In genomic region chr2:106692405-106692782, GRCm38 (mm10) we compare ENCODE assay signal across 9 mouse cellular contexts. TPM values are rescaled to one million over a fixed set of nuclear protein-coding genes. Genes with fewer than 3 reads are reported as not detected.
A peak's percentile ranks its signal among the peaks of the same experiment; 100 is the strongest.
DNase-seq lines count a peak whose midpoint lies in the region; ATAC-seq lines count a peak whose summit lies in the region.
"Had no signal": no experiment of that assay in that cellular context is flagged by ENCODE, and none has a peak within 500 bp of the region (broad histone marks: within the 10 kb centered on the region; RNA-seq: fewer than 3 reads in every experiment).

No protein-coding gene starts in this region.

- peak overlapping the region; percentile 99 for H3K27ac ChIP-seq in forebrain, embryonic 13.5 days
- peak overlapping the region; percentile 95 for H3K27ac ChIP-seq in limb, embryonic 15.5 days

- peak overlapping the region; percentile 89 for H3K4me2 ChIP-seq in forebrain, embryonic 13.5 days
- H3K4me2 ChIP-seq in limb, embryonic 15.5 days, result peak overlapping the region; percentile 94

- peak; percentile 41 for DNase-seq in embryo, embryonic 10 days (ENCODE audit: low spot score)
- DNase-seq in embryo, embryonic 9.5 days (ENCODE audit: extremely low spot score), result no peak
- DNase-seq in MN1 (ENCODE audit: low spot score), result peak; percentile 48
- no peak for DNase-seq in ovary, postnatal 36 days (ENCODE audit: low spot score)

- no peaks in the 10 kb centered on the region for H3K9me3 ChIP-seq in forebrain, embryonic 13.5 days (replicated peaks)
- no peaks in the 10 kb centered on the region for H3K9me3 ChIP-seq in limb, embryonic 15.5 days

- peak overlapping the region; percentile 100 for H3K9ac ChIP-seq in forebrain, embryonic 13.5 days
- peak overlapping the region; percentile 87; the same call in 1 of the 2 replicates for H3K9ac ChIP-seq in limb, embryonic 15.5 days

- peak overlapping the region; percentile 82 for H3K4me3 ChIP-seq in forebrain, embryonic 13.5 days
- H3K4me3 ChIP-seq in limb, embryonic 15.5 days, result peak overlapping the region; percentile 85

- WGBS in forebrain, embryonic 13.5 days, result under 1% methylated on average over 14 of the region's 14 CpGs
- 2% methylated on average over 14 of the region's 14 CpGs for WGBS in limb, embryonic 15.5 days

- no peaks in the 10 kb centered on the region for H3K27me3 ChIP-seq in forebrain, embryonic 13.5 days
- H3K27me3 ChIP-seq in limb, embryonic 15.5 days, result no peaks in the 10 kb centered on the region
- H3K27me3 ChIP-seq: CH12.LX had no signal

- H3K4me1 ChIP-seq in forebrain, embryonic 13.5 days, result peaks cover 34% of the 10 kb centered on the region
- peaks cover 22% of the 10 kb centered on the region for H3K4me1 ChIP-seq in limb, embryonic 15.5 days

- H3K36me3 ChIP-seq in forebrain, embryonic 13.5 days (ENCODE audit: poor library complexity, severe bottlenecking), result no peaks in the 10 kb centered on the region
- H3K36me3 ChIP-seq in limb, embryonic 15.5 days, result no peaks in the 10 kb centered on the region

- no peak for ATAC-seq in forebrain, embryonic 13.5 days
- no peak for ATAC-seq in limb, embryonic 15.5 days (ENCODE audit: insufficient number of reproducible peaks, low FRiP score, low TSS enrichment, low read depth)
- no peak for ATAC-seq in CD4-positive, CD25-positive, alpha-beta regulatory T cell, adult 4 months
- no peak for ATAC-seq in activated CD4-positive, CD25-positive, alpha-beta regulatory T cell, adult 4 months

RNA-seq across cellular contexts. Expression of gene Mpped2, which starts 0.7 kb away (rescaled TPM):
- 180 and 197 TPM in 2 replicates for polyA plus RNA-seq in forebrain, embryonic 13.5 days (2015; fragmentation: Nextera tagmentation; extraction: Ambion mirVana)
- polyA plus RNA-seq in limb, embryonic 15.5 days (2015; fragmentation: Nextera tagmentation; extraction: Ambion mirVana), result 55.5 and 67.3 TPM in 2 replicates
- not detected for polyA plus RNA-seq in CD4-positive, CD25-positive, alpha-beta regulatory T cell, adult 4 months (2017; shearing (Covaris generic))
- not detected for polyA plus RNA-seq in activated CD4-positive, CD25-positive, alpha-beta regulatory T cell, adult 4 months (2017; shearing (Covaris generic))

Comparison
In these comparisons a context has a peak if more than half of its experiments do, and no peak if none do; other contexts are left out.
1. DNase-seq: peak in embryo, embryonic 10 days (single experiment) and MN1 (single experiment); none in embryo, embryonic 9.5 days (single experiment) and ovary, postnatal 36 days (single experiment).
2. RNA of gene Mpped2, which starts 0.7 kb away (polyA plus RNA-seq): 180 to 197 TPM in forebrain, embryonic 13.5 days and 55.5 to 67.3 TPM in limb, embryonic 15.5 days; not detected in CD4-positive, CD25-positive, alpha-beta regulatory T cell, adult 4 months and not detected in activated CD4-positive, CD25-positive, alpha-beta regulatory T cell, adult 4 months; every median in the first group is over 10 times any median in the second.